Mouse (Mus musculus) granulocyte monocyte progenitor cell, adult 5-6 weeks (primary cell): ENCODE measurements around the gene Mgme1. TPM values are rescaled to one million over a fixed set of nuclear protein-coding genes. Genes with fewer than 3 reads are reported as not detected.

Experiments
- ATAC-seq: replicated peaks from 2 replicates; pipeline ENCODE4 v1.8.0; 2016; ENCODE audit warnings: mild to moderate bottlenecking, moderate TSS enrichment, inconsistent platforms; ENCODE audit not compliant: poor library complexity, severe bottlenecking
- total RNA-seq, 2 experiments: library from RNA; stranded (forward) in 1 of 2; stranded (reverse) in 1 of 2; fragments of 200-712, 200-1000 nt in 1 of 2; fragments of >200 nt in 1 of 2; fragmentation: Nextera tagmentation in 1 of 2; gene quantifications; 2 replicates each; pipeline ENCODE4 v1.2.3; 2014 to 2017

The Mgme1 gene
- total RNA-seq, 2 experiments from 2014 or later = 23.4 to 29.9 TPM

- ATAC-seq = peak; percentile 13; the same call in 1 of the 2 replicates
Measured at GRCm38 (mm10) chr2:144299749-144300669, 29.5 kb downstream of the Mgme1 start.

- ATAC-seq = peak; percentile 49
Measured at GRCm38 (mm10) chr2:144301101-144301500, 30.6 kb downstream of the Mgme1 start.

GRCm38 (mm10) chr2:144305721-144306294 lies 35.3 kb downstream of the Mgme1 start:
- no peak for ATAC-seq

- no peak for ATAC-seq
Measured at GRCm38 (mm10) chr2:144308561-144308960, 38.1 kb downstream of the Mgme1 start.

GRCm38 (mm10) chr2:144310273-144310672 lies 39.8 kb downstream of the Mgme1 start:
- no peak for ATAC-seq

- ATAC-seq = no peak
Measured at GRCm38 (mm10) chr2:144311372-144311771, 40.9 kb downstream of the Mgme1 start.

- ATAC-seq = no peak
Measured at GRCm38 (mm10) chr2:144324218-144324617, 53.8 kb downstream of the Mgme1 start.

- no peak for ATAC-seq
Measured at GRCm38 (mm10) chr2:144329451-144329850, 59.0 kb downstream of the Mgme1 start.

GRCm38 (mm10) chr2:144329937-144330336 lies 59.5 kb downstream of the Mgme1 start:
- no peak for ATAC-seq

GRCm38 (mm10) chr2:144330352-144330959 lies 60.0 kb downstream of the Mgme1 start:
- peak; percentile 13; the same call in 1 of the 2 replicates for ATAC-seq

Other genes starting within 250 kb of the Mgme1 start
- not detected in 2 replicates for gene Banf2, start 237.6 kb upstream of the Mgme1 start, total RNA-seq (2014; fragmentation: Nextera tagmentation)
- gene Banf2, start 237.6 kb upstream of the Mgme1 start, total RNA-seq (2017) = not detected in 2 replicates
- 226 and 255 TPM in 2 replicates for gene Snx5, start 243 bp downstream of the Mgme1 start, total RNA-seq (2014; fragmentation: Nextera tagmentation)
- 248 and 283 TPM in 2 replicates for gene Snx5, start 243 bp downstream of the Mgme1 start, total RNA-seq (2017)
- not detected in 2 replicates for gene Ovol2, start 61.5 kb downstream of the Mgme1 start, total RNA-seq (2014; fragmentation: Nextera tagmentation)
- not detected in 2 replicates for gene Ovol2, start 61.5 kb downstream of the Mgme1 start, total RNA-seq (2017)
- gene Kat14, start 98.3 kb downstream of the Mgme1 start, total RNA-seq (2014; fragmentation: Nextera tagmentation) = 62.8 and 84.3 TPM in 2 replicates
- 37.3 and 37.9 TPM in 2 replicates for gene Kat14, start 98.3 kb downstream of the Mgme1 start, total RNA-seq (2017)
- gene Pet117, start 98.3 kb downstream of the Mgme1 start, total RNA-seq (2014; fragmentation: Nextera tagmentation) = not detected in 2 replicates
- not detected in 2 replicates for gene Pet117, start 98.3 kb downstream of the Mgme1 start, total RNA-seq (2017)